Mouse (Mus musculus) cortical plate, adult 2 months (tissue): ENCODE results near the gene Zfp507. TPM values are rescaled to one million over a fixed set of nuclear protein-coding genes. Genes with fewer than 3 reads are reported as not detected.

Experiments
- H3K27ac ChIP-seq: fragments of 200-500 bp; 2 replicates; pipeline ENCODE4 v1.5.1; 2012; ENCODE audit warnings: low read length, control low read depth, inconsistent platforms; ENCODE audit not compliant: insufficient read depth
- H3K4me1 ChIP-seq: fragments of 200-500 bp; 2 replicates; pipeline ENCODE4 v1.6.1; 2011; ENCODE audit warnings: low read length; ENCODE audit not compliant: control insufficient read depth, insufficient read depth
- H3K4me3 ChIP-seq: fragments of 200-500 bp; 2 replicates; pipeline ENCODE4 v1.5.1; 2011; ENCODE audit warnings: mild to moderate bottlenecking, low read length, control low read depth; ENCODE audit not compliant: insufficient read depth
- CTCF ChIP-seq: fragments of 200-500 bp; IDR thresholded peaks from 2 replicates; pipeline ENCODE4 v1.5.1; 2011; ENCODE audit warnings: mild to moderate bottlenecking, control low read depth, low read length; ENCODE audit not compliant: insufficient read depth; ENCODE audit errors: extremely low read depth
- POLR2A ChIP-seq: fragments of 200-500 bp; IDR thresholded peaks from 2 replicates; pipeline ENCODE4 v1.6.1; 2011; ENCODE audit warnings: mild to moderate bottlenecking, low read length, control low read depth; ENCODE audit not compliant: insufficient read depth; ENCODE audit errors: extremely low read depth
- polyA plus RNA-seq: library from polyadenylated mRNA; depleted of rRNA; stranded (reverse); fragments of >200 nt; gene quantifications from 2 replicates; pipeline ENCODE4 v1.2.3, GENCODE M21; 2012; rRNA removed

Zfp507 gene
- polyA plus RNA-seq, 1 experiment, result 11.3 TPM

DNA sequence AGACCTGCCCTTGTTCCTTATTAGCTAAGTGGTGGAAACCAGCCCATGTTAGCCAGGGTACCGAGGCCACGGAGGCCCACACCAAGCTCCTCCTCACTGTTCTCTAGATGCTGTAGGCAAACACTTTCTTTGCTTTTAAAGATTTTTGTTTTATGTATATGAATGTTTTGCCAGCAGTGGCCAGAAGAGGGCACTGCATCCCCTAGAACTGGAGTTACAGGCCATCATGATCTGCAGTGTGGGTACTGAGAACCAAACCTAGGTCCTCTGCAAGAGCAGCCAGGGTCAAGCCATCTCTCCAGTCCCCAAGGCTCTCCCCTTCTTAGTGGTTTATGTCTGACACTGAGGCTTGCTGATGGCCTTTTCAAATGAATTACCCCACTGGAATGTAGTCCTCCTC is 79.8 kb downstream of the Zfp507 start:
- TF ChIP-seq CTCF (0 out of 2 replicates have a peak, but pooled peaks have one; percentile 6), POLR2A (no peak)
- Histone ChIP-seq H3K27ac (no peak overlapping the region), H3K4me3 (no peak overlapping the region), H3K4me1 (no peaks in the 10 kb centered on the region)

Other genes starting within 250 kb of the Zfp507 start
- gene Nudt19, start 246.7 kb downstream of the Zfp507 start, polyA plus RNA-seq, result 123 and 129 TPM in 2 replicates
- 0.08 TPM in 2 replicates for gene Rgs9bp, start 217.4 kb downstream of the Zfp507 start, polyA plus RNA-seq
- 34.9 and 38.0 TPM in 2 replicates for gene Ankrd27, start 216.8 kb downstream of the Zfp507 start, polyA plus RNA-seq
- 95.4 and 99.8 TPM in 2 replicates for gene Pdcd5, start 155.5 kb downstream of the Zfp507 start, polyA plus RNA-seq
- 20.8 and 21.3 TPM in 2 replicates for gene Dpy19l3, start 48.5 kb downstream of the Zfp507 start, polyA plus RNA-seq